Mouse (Mus musculus): ENCODE measurements around the gene Adam22. TPM values are rescaled to one million over a fixed set of nuclear protein-coding genes. Genes with fewer than 3 reads are reported as not detected.
A peak's percentile ranks its signal among the peaks of the same experiment; 100 is the strongest.

Gene Adam22
- polyA plus RNA-seq, 1 experiment from 2014 or later: 6.1 TPM

- Histone ChIP-seq H3K27ac (ENCODE audit: low read depth, low read length) (no peak overlapping the region), H3K36me3 (ENCODE audit: control insufficient read depth, insufficient read depth, low read length) (peaks cover 5% of the 10 kb centered on the region; the same call in 1 of the 2 replicates), H3K27me3 (ENCODE audit: control insufficient read depth, insufficient read depth, low read length) (no peaks in the 10 kb centered on the region), H3K4me1 (ENCODE audit: control insufficient read depth, insufficient read depth, low read length) (no peaks in the 10 kb centered on the region), H3K4me3 (ENCODE audit: low read depth, low read length) (no peak overlapping the region), H3K9ac (ENCODE audit: low read depth, low read length) (no peak overlapping the region), H3K9me3 (replicated peaks; ENCODE audit: control insufficient read depth, low read length) (no peaks in the 10 kb centered on the region), H3K4me2 (no peak overlapping the region)
- no peak for ATAC-seq (replicated peaks; ENCODE audit: insufficient number of reproducible peaks, low FRiP score, low TSS enrichment)
- 89% methylated on average over 9 of the region's 9 CpGs for WGBS (ENCODE audit: insufficient replicate concordance)
Measured at GRCm38 (mm10) chr5:8073901-8074561, 293.9 kb downstream of the Adam22 start.

GRCm38 (mm10) chr5:8073406-8073805 lies 294.6 kb downstream of the Adam22 start:
- no peaks in the 10 kb centered on the region for H3K9me3 ChIP-seq (replicated peaks; ENCODE audit: control insufficient read depth, low read length)
- H3K9ac ChIP-seq (ENCODE audit: low read depth, low read length): no peak overlapping the region
- no peak overlapping the region for H3K4me3 ChIP-seq (ENCODE audit: low read depth, low read length)
- no peak overlapping the region for H3K4me2 ChIP-seq
- H3K36me3 ChIP-seq (ENCODE audit: control insufficient read depth, insufficient read depth, low read length): peaks cover 5% of the 10 kb centered on the region; the same call in 1 of the 2 replicates
- H3K4me1 ChIP-seq (ENCODE audit: control insufficient read depth, insufficient read depth, low read length): no peaks in the 10 kb centered on the region
- ATAC-seq (replicated peaks; ENCODE audit: insufficient number of reproducible peaks, low FRiP score, low TSS enrichment): no peak
- H3K27me3 ChIP-seq (ENCODE audit: control insufficient read depth, insufficient read depth, low read length): no peaks in the 10 kb centered on the region
- WGBS (ENCODE audit: insufficient replicate concordance): 89% methylated on average over 9 of the region's 9 CpGs
- no peak overlapping the region for H3K27ac ChIP-seq (ENCODE audit: low read depth, low read length)

GRCm38 (mm10) chr5:8063207-8063606 lies 304.8 kb downstream of the Adam22 start:
- H3K27ac ChIP-seq (ENCODE audit: low read depth, low read length): no peak overlapping the region
- 37% methylated on average over 6 of the region's 6 CpGs for WGBS (ENCODE audit: insufficient replicate concordance)
- no peaks in the 10 kb centered on the region for H3K27me3 ChIP-seq (ENCODE audit: control insufficient read depth, insufficient read depth, low read length)
- H3K36me3 ChIP-seq (ENCODE audit: control insufficient read depth, insufficient read depth, low read length): peaks cover 50% of the 10 kb centered on the region
- H3K4me1 ChIP-seq (ENCODE audit: control insufficient read depth, insufficient read depth, low read length): peaks cover 3% of the 10 kb centered on the region; the same call in 1 of the 2 replicates
- no peak overlapping the region for H3K4me3 ChIP-seq (ENCODE audit: low read depth, low read length)
- peak; percentile 85 for ATAC-seq (replicated peaks; ENCODE audit: insufficient number of reproducible peaks, low FRiP score, low TSS enrichment)
- no peaks in the 10 kb centered on the region for H3K9me3 ChIP-seq (replicated peaks; ENCODE audit: control insufficient read depth, low read length)
- no peak overlapping the region for H3K9ac ChIP-seq (ENCODE audit: low read depth, low read length)
- no peak overlapping the region for H3K4me2 ChIP-seq

DNA sequence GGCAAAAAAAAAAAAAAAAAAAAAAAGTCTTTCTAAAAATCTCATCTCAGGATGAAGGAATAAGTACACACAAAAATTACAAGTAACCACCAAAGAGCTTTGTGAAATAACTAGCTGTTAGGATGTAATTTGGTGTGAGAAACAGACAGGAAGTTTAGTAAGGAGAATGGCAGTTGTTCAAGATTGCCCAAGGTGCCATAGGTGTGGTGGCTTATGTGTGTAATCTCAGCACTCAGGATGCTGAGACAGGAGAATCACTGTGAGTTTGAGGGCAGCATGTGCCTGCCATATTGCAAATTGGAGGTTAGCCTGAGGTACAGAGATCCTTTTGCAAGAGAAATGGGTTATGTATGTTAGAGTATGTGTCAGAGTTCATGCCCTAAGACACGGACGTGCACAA lies 305.5 kb downstream of the Adam22 start:
- 91% methylated on average over 2 of the region's 2 CpGs for WGBS (ENCODE audit: insufficient replicate concordance)
- no peak for ATAC-seq (replicated peaks; ENCODE audit: insufficient number of reproducible peaks, low FRiP score, low TSS enrichment)
- H3K36me3 ChIP-seq (ENCODE audit: control insufficient read depth, insufficient read depth, low read length): peaks cover 51% of the 10 kb centered on the region

DNA sequence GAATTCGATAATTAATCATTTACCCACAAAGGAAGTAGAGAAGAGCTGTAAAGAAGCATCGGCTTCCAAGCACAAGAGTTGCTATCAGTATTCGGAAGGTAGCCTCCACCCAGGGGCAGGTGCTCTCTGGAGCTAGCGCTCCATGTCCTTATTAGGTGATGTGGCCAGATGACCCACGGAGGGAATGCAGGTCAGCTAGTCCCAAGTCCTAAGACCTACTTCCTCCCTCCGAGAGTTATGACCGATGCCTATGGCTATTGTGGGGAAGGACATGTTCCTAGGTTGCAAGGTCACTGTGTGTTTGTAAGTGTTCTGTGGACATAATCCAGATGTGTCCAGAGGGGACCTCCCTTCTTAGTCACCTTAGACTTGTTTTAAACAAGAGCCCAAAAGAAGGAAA lies 309.9 kb downstream of the Adam22 start:
- ATAC-seq (replicated peaks; ENCODE audit: insufficient number of reproducible peaks, low FRiP score, low TSS enrichment): no peak
- peak overlapping the region; percentile 12; the same call in 1 of the 2 replicates for H3K4me3 ChIP-seq (ENCODE audit: low read depth, low read length)
- H3K27me3 ChIP-seq (ENCODE audit: control insufficient read depth, insufficient read depth, low read length): no peaks in the 10 kb centered on the region
- peaks cover 10% of the 10 kb centered on the region; the same call in 1 of the 2 replicates for H3K4me1 ChIP-seq (ENCODE audit: control insufficient read depth, insufficient read depth, low read length)
- 67% methylated on average over 7 of the region's 7 CpGs for WGBS (ENCODE audit: insufficient replicate concordance)
- no peaks in the 10 kb centered on the region for H3K9me3 ChIP-seq (replicated peaks; ENCODE audit: control insufficient read depth, low read length)
- H3K9ac ChIP-seq (ENCODE audit: low read depth, low read length): no peak overlapping the region
- peaks cover 17% of the 10 kb centered on the region for H3K36me3 ChIP-seq (ENCODE audit: control insufficient read depth, insufficient read depth, low read length)
- no peak overlapping the region for H3K27ac ChIP-seq (ENCODE audit: low read depth, low read length)
- peak overlapping the region; percentile 86 for H3K4me2 ChIP-seq

More for the DNA sequence above, 305.5 kb downstream of the Adam22 start:
- no peaks in the 10 kb centered on the region for H3K9me3 ChIP-seq (replicated peaks; ENCODE audit: control insufficient read depth, low read length)
- no peak overlapping the region for H3K9ac ChIP-seq (ENCODE audit: low read depth, low read length)
- H3K4me2 ChIP-seq: no peak overlapping the region
- no peak overlapping the region for H3K4me3 ChIP-seq (ENCODE audit: low read depth, low read length)
- H3K4me1 ChIP-seq (ENCODE audit: control insufficient read depth, insufficient read depth, low read length): peaks cover 8% of the 10 kb centered on the region; the same call in 1 of the 2 replicates
- no peak overlapping the region for H3K27ac ChIP-seq (ENCODE audit: low read depth, low read length)
- H3K27me3 ChIP-seq (ENCODE audit: control insufficient read depth, insufficient read depth, low read length): no peaks in the 10 kb centered on the region

DNA sequence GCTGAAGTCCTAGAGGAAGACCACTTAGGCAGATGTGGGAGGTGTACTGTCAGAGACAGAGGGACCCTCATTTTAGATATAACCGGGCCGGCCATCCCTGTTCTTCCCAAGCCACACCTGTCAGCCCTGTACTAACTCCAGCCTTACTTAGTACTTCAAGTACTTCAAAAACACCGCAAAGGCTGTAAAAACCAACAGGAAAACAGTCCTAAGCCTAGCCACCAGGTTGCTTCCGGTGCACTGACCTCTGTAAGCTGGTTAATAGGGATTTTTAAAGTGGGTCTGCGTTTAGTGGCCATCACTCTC lies 311.0 kb downstream of the Adam22 start:
- peak overlapping the region; percentile 79 for H3K4me3 ChIP-seq (ENCODE audit: low read depth, low read length)
- H3K9ac ChIP-seq (ENCODE audit: low read depth, low read length): peak overlapping the region; percentile 91
- H3K36me3 ChIP-seq (ENCODE audit: control insufficient read depth, insufficient read depth, low read length): peaks cover 12% of the 10 kb centered on the region
- H3K4me2 ChIP-seq: peak overlapping the region; percentile 86
- peak overlapping the region; percentile 86 for H3K27ac ChIP-seq (ENCODE audit: low read depth, low read length)
- H3K9me3 ChIP-seq (replicated peaks; ENCODE audit: control insufficient read depth, low read length): no peaks in the 10 kb centered on the region
- peaks cover 13% of the 10 kb centered on the region; the same call in 1 of the 2 replicates for H3K4me1 ChIP-seq (ENCODE audit: control insufficient read depth, insufficient read depth, low read length)
- WGBS (ENCODE audit: insufficient replicate concordance): 48% methylated on average over 5 of the region's 5 CpGs
- no peaks in the 10 kb centered on the region for H3K27me3 ChIP-seq (ENCODE audit: control insufficient read depth, insufficient read depth, low read length)
- peak; percentile 39; the same call in 1 of the 2 replicates for ATAC-seq (replicated peaks; ENCODE audit: insufficient number of reproducible peaks, low FRiP score, low TSS enrichment)

GRCm38 (mm10) chr5:8056141-8057017 lies 311.6 kb downstream of the Adam22 start:
- peak overlapping the region; percentile 86 for H3K27ac ChIP-seq (ENCODE audit: low read depth, low read length)
- peak overlapping the region; percentile 79 for H3K4me3 ChIP-seq (ENCODE audit: low read depth, low read length)
- H3K9ac ChIP-seq (ENCODE audit: low read depth, low read length): peak overlapping the region; percentile 91
- H3K36me3 ChIP-seq (ENCODE audit: control insufficient read depth, insufficient read depth, low read length): peaks cover 12% of the 10 kb centered on the region
- under 1% methylated on average over 52 of the region's 60 CpGs for WGBS (ENCODE audit: insufficient replicate concordance)
- peaks cover 13% of the 10 kb centered on the region; the same call in 1 of the 2 replicates for H3K4me1 ChIP-seq (ENCODE audit: control insufficient read depth, insufficient read depth, low read length)
- H3K27me3 ChIP-seq (ENCODE audit: control insufficient read depth, insufficient read depth, low read length): no peaks in the 10 kb centered on the region
- H3K4me2 ChIP-seq: peak overlapping the region; percentile 86
- ATAC-seq (replicated peaks; ENCODE audit: insufficient number of reproducible peaks, low FRiP score, low TSS enrichment): peak; percentile 96
- no peaks in the 10 kb centered on the region for H3K9me3 ChIP-seq (replicated peaks; ENCODE audit: control insufficient read depth, low read length)

GRCm38 (mm10) chr5:8055721-8056129 lies 312.2 kb downstream of the Adam22 start:
- Histone ChIP-seq H3K9ac (ENCODE audit: low read depth, low read length) (peak overlapping the region; percentile 91), H3K27ac (ENCODE audit: low read depth, low read length) (peak overlapping the region; percentile 86), H3K27me3 (ENCODE audit: control insufficient read depth, insufficient read depth, low read length) (no peaks in the 10 kb centered on the region), H3K9me3 (replicated peaks; ENCODE audit: control insufficient read depth, low read length) (no peaks in the 10 kb centered on the region), H3K4me3 (ENCODE audit: low read depth, low read length) (peak overlapping the region; percentile 79), H3K36me3 (ENCODE audit: control insufficient read depth, insufficient read depth, low read length) (peaks cover 10% of the 10 kb centered on the region), H3K4me2 (peak overlapping the region; percentile 86), H3K4me1 (ENCODE audit: control insufficient read depth, insufficient read depth, low read length) (peaks cover 13% of the 10 kb centered on the region; the same call in 1 of the 2 replicates)
- WGBS (ENCODE audit: insufficient replicate concordance): 41% methylated on average over 8 of the region's 8 CpGs
- ATAC-seq (replicated peaks; ENCODE audit: insufficient number of reproducible peaks, low FRiP score, low TSS enrichment): no peak; the same call in 1 of the 2 replicates

All from heart, embryonic 11.5 days (tissue).